In genomic region chr7:97578361-97579066, GRCm38 (mm10) we compare ENCODE assay signal across 8 mouse cellular contexts. TPM values are rescaled to one million over a fixed set of nuclear protein-coding genes. Genes with fewer than 3 reads are reported as not detected.
DNase-seq lines count a peak whose midpoint lies in the region; ATAC-seq and TF ChIP-seq lines count a peak whose summit lies in the region.

No protein-coding gene starts in this region.

- in situ Hi-C loops in CH12.LX (cut with MboI; ENCODE audit: low pct_ligation_motif_present, low pct_unique_long_range_greater_than_20kb, low sequenced_read_pairs): no loop called here

- DNase-seq in CH12.LX (ENCODE audit: extremely low read depth): peak; percentile 21
- DNase-seq in forebrain, embryonic 11.5 days (ENCODE audit: low spot score): no peak
- peak; percentile 68 to 70 for DNase-seq in heart, postnatal 10 days
- peak; percentile 34 to 53 for DNase-seq in layer of hippocampus, adult 18-20 months (ENCODE audit: low spot score in 2 of 2)
- peak; percentile 31 for DNase-seq in liver, postnatal 0 days
- DNase-seq in retina, embryonic 14.5 days (ENCODE audit: low spot score): peak; percentile 37
- peak; percentile 43 for DNase-seq in yolk sac, embryonic 10.5 days (ENCODE audit: low spot score)

- peak overlapping the region; percentile 93; the same call in 1 of the 2 replicates for H3K9ac ChIP-seq in CH12.LX (ENCODE audit: insufficient read depth, low read depth)
- H3K9ac ChIP-seq in forebrain, embryonic 11.5 days (ENCODE audit: low read length): peak overlapping the region; percentile 56
- peak overlapping the region; percentile 94 for H3K9ac ChIP-seq in liver, postnatal 0 days (replicated peaks)

- peak overlapping the region; percentile 29 for H3K4me2 ChIP-seq in CH12.LX (ENCODE audit: insufficient read depth, low read depth, poor library complexity, severe bottlenecking)
- H3K4me2 ChIP-seq in forebrain, embryonic 11.5 days (ENCODE audit: low read depth, low read length, severe bottlenecking): peak overlapping the region; percentile 55
- H3K4me2 ChIP-seq in liver, postnatal 0 days (ENCODE audit: low read depth, low read length): peak overlapping the region; percentile 96

- no peaks in the 10 kb centered on the region for H3K27me3 ChIP-seq in CH12.LX (replicated peaks)
- no peaks in the 10 kb centered on the region for H3K27me3 ChIP-seq in forebrain, embryonic 11.5 days (ENCODE audit: control insufficient read depth, insufficient read depth, low read length)
- H3K27me3 ChIP-seq in liver, postnatal 0 days (ENCODE audit: insufficient read depth, low read length): no peaks in the 10 kb centered on the region

- dilution Hi-C loops in CH12.LX (cut with MboI; ENCODE audit: extremely low pct_ligation_motif_present, extremely low pct_unique_long_range_greater_than_20kb, low sequenced_read_pairs): no loop called here

- H3K27ac ChIP-seq in CH12.LX (ENCODE audit: insufficient read depth, low read depth): no peak overlapping the region
- H3K27ac ChIP-seq in bone marrow macrophage, adult 2 months (ENCODE audit: insufficient read depth, low read depth, low read length): no peak overlapping the region
- H3K27ac ChIP-seq in forebrain, embryonic 11.5 days (ENCODE audit: low read depth, low read length): no peak overlapping the region
- peak overlapping the region; percentile 96 for H3K27ac ChIP-seq in liver, postnatal 0 days (ENCODE audit: low read depth)

- TF ChIP-seq RAD21 in CH12.LX (IDR thresholded peaks at IDR 0.05; ENCODE audit: low read depth, low read length): no peak

- TF ChIP-seq POLR2A in CH12.LX (IDR thresholded peaks at IDR 0.05; ENCODE audit: low read depth, low read length): no peak
- no peak for TF ChIP-seq POLR2A in bone marrow macrophage, adult 2 months (IDR thresholded peaks at IDR 0.05; ENCODE audit: borderline replicate concordance, low read depth, low read length)

- TF ChIP-seq EP300 in CH12.LX (IDR thresholded peaks at IDR 0.05; ENCODE audit: low read length): no peak
- TF ChIP-seq EP300 in liver, postnatal 0 days (IDR thresholded peaks at IDR 0.05; ENCODE audit: low read depth): no peak

- H3K9me3 ChIP-seq in CH12.LX (replicated peaks; ENCODE audit: low read length): no peaks in the 10 kb centered on the region
- H3K9me3 ChIP-seq in forebrain, embryonic 11.5 days (ENCODE audit: control insufficient read depth, low read length): no peaks in the 10 kb centered on the region
- H3K9me3 ChIP-seq in liver, postnatal 0 days (ENCODE audit: low read length): no peaks in the 10 kb centered on the region

- intact Hi-C loops in heart, postnatal 10 days (cut with DNase I): loop anchor here (2.0 to 5.0 kb wide), 3 partner anchors 98 to 119 kb away; partner anchors contain the start of genes Clns1a and Ints4

- 35% methylated on average over 8 of the region's 8 CpGs for WGBS in forebrain, embryonic 11.5 days
- 30% methylated on average over 8 of the region's 8 CpGs for WGBS in liver, postnatal 0 days (ENCODE audit: insufficient replicate concordance)

- ATAC-seq in forebrain, embryonic 11.5 days (replicated peaks; ENCODE audit: low FRiP score): peak; percentile 3; the same call in 1 of the 2 replicates
- ATAC-seq in liver, postnatal 0 days: no peak

- H3K79me2 ChIP-seq in CH12.LX (replicated peaks; ENCODE audit: control insufficient read depth, extremely low read depth, insufficient read depth, poor library complexity, severe bottlenecking): peaks cover 20% of the 10 kb centered on the region

- TF ChIP-seq CTCF in CH12.LX (conservative IDR thresholded peaks at IDR 0.05 in 1 of 2, IDR thresholded peaks at IDR 0.05 in 1 of 2; ENCODE audit: low read depth in 2 of 2, low read length in 2 of 2): no peak
- TF ChIP-seq CTCF in bone marrow macrophage, adult 2 months (IDR thresholded peaks at IDR 0.05; ENCODE audit: low read depth, low read length): no peak
- no peak for TF ChIP-seq CTCF in liver, postnatal 0 days (IDR thresholded peaks at IDR 0.05; ENCODE audit: low read depth)

- H3K4me1 ChIP-seq in CH12.LX (ENCODE audit: control insufficient read depth in 1 of 2, insufficient read depth in 2 of 2): peaks cover 0 to 15% of the 10 kb centered on the region in 2 experiments; a peak in 2 of 4 replicates
- no peaks in the 10 kb centered on the region for H3K4me1 ChIP-seq in bone marrow macrophage, adult 2 months (ENCODE audit: control insufficient read depth, insufficient read depth, low read length)
- H3K4me1 ChIP-seq in forebrain, embryonic 11.5 days (replicated peaks; ENCODE audit: control insufficient read depth, insufficient read depth, low read length): 0 out of 2 replicates have a peak, but pooled peaks cover 3% of the 10 kb centered on the region
- peaks cover 14% of the 10 kb centered on the region for H3K4me1 ChIP-seq in liver, postnatal 0 days (ENCODE audit: insufficient read depth)

- H3K4me3 ChIP-seq in CH12.LX (replicated peaks in 1 of 3; ENCODE audit: low read depth in 2 of 3, low read length in 2 of 3, poor library complexity in 1 of 3): peak overlapping the region; percentile 78 to 96 (median 89)
- peak overlapping the region; percentile 84 for H3K4me3 ChIP-seq in bone marrow macrophage, adult 2 months (ENCODE audit: insufficient read depth, low read length)
- H3K4me3 ChIP-seq in forebrain, embryonic 11.5 days (ENCODE audit: low read depth, low read length): peak overlapping the region; percentile 99
- peak overlapping the region; percentile 94 for H3K4me3 ChIP-seq in liver, postnatal 0 days (ENCODE audit: low read depth, low read length)

- peaks cover 3% of the 10 kb centered on the region in 2 experiments for H3K36me3 ChIP-seq in CH12.LX (replicated peaks in 1 of 2; ENCODE audit: control insufficient read depth in 1 of 2, insufficient read depth in 1 of 2, low read length in 1 of 2)
- no peaks in the 10 kb centered on the region for H3K36me3 ChIP-seq in forebrain, embryonic 11.5 days (ENCODE audit: control insufficient read depth, insufficient read depth, low read length)
- no peaks in the 10 kb centered on the region; the same call in 1 of the 2 replicates for H3K36me3 ChIP-seq in liver, postnatal 0 days (replicated peaks; ENCODE audit: insufficient read depth, low read length)

TF ChIP-seq in CH12.LX, 34 proteins besides CTCF, POLR2A, EP300 and RAD21:
- TF ChIP-seq PAX5 (IDR thresholded peaks at IDR 0.05; ENCODE audit: low read length): no peak
- TF ChIP-seq ZNF384 (IDR thresholded peaks at IDR 0.05; ENCODE audit: low read depth, low read length): peak; percentile 48

RNA-seq across cellular contexts. Expression of gene Aamdc, which starts 0.8 kb away (rescaled TPM):
- 11.8 and 11.9 TPM in 2 replicates for total RNA-seq in CH12.LX (2012; rRNA removed)
- total RNA-seq in CH12.LX (2014; rRNA removed): 11.0 and 13.2 TPM in 2 replicates
- polyA plus RNA-seq in CH12.LX (2012; ENCODE audit: insufficient read length, low read depth): 11.6 and 12.2 TPM in 2 replicates
- polyA plus RNA-seq in bone marrow macrophage, adult 2 months (2012; ENCODE audit: insufficient read depth, insufficient read length, missing spikeins): 15.9 and 20.6 TPM in 2 replicates
- 30.5 and 34.3 TPM in 2 replicates for polyA plus RNA-seq in forebrain, embryonic 11.5 days (2014; fragmentation: Nextera tagmentation; extraction: Ambion mirVana)
- 10 to 100 TPM; 41.8 to 53.9 TPM for total RNA-seq in heart, postnatal 10 days (2021)
- 10 to 100 TPM; 51.7 to 53.4 TPM for total RNA-seq in layer of hippocampus, adult 18-20 months (2021)
- 21.9 and 30.9 TPM in 2 replicates for polyA plus RNA-seq in liver, postnatal 0 days (2015; fragmentation: Nextera tagmentation; extraction: Ambion mirVana)

RNA-seq across cellular contexts. Expression of gene Rsf1, which starts 1.2 kb away (rescaled TPM):
- total RNA-seq in CH12.LX (2012; rRNA removed) (11.9 and 12.3 TPM in 2 replicates), CH12.LX (2014; rRNA removed) (5.3 and 5.9 TPM in 2 replicates)
- 21.8 and 24.9 TPM in 2 replicates for polyA plus RNA-seq in CH12.LX (2012; ENCODE audit: insufficient read length, low read depth)
- polyA plus RNA-seq in bone marrow macrophage, adult 2 months (2012; ENCODE audit: insufficient read depth, insufficient read length, missing spikeins): 23.1 and 31.4 TPM in 2 replicates
- 25.7 and 25.8 TPM in 2 replicates for polyA plus RNA-seq in forebrain, embryonic 11.5 days (2014; fragmentation: Nextera tagmentation; extraction: Ambion mirVana)
- total RNA-seq in heart, postnatal 10 days (2021): 10 to 100 TPM; 17.0 to 20.0 TPM
- total RNA-seq in layer of hippocampus, adult 18-20 months (2021): 10 to 100 TPM; 48.5 to 50.1 TPM
- polyA plus RNA-seq in liver, postnatal 0 days (2015; fragmentation: Nextera tagmentation; extraction: Ambion mirVana): 5.5 TPM in 2 replicates

Comparison
In these comparisons a context has a peak if more than half of its experiments do, and no peak if none do; other contexts are left out.
1. H3K4me2 ChIP-seq: peak in every context shown above with its lines; median percentile 96 in liver, postnatal 0 days; 55 in forebrain, embryonic 11.5 days; 29 in CH12.LX.